Mouse (Mus musculus) neural tube, embryonic 13.5 days (tissue): ENCODE results near the gene Atmin. TPM values are rescaled to one million over a fixed set of nuclear protein-coding genes. Genes with fewer than 3 reads are reported as not detected.
A peak's percentile ranks its signal among the peaks of the same experiment; 100 is the strongest.

ENCODE experiments used
- ATAC-seq: fragments of 200-750 bp; cut with Nextera tagmentation; 2 replicates; pipeline ENCODE4 v1.8.0; 2017; ENCODE audit warnings: low read depth, mild to moderate bottlenecking, moderate TSS enrichment, moderate library complexity
- H3K27ac ChIP-seq: fragments of 300-500 bp; sonication (generic); replicated peaks from 2 replicates; pipeline ENCODE4 v1.5.1; 2015; ENCODE audit warnings: moderate library complexity, mild to moderate bottlenecking, inconsistent platforms
- H3K27me3 ChIP-seq: fragments of 300-500 bp; sonication (generic); 2 replicates; pipeline ENCODE4 v1.6.1; 2015; ENCODE audit warnings: mild to moderate bottlenecking, inconsistent platforms
- H3K36me3 ChIP-seq: fragments of 300-500 bp; sonication (generic); 2 replicates; pipeline ENCODE4 v1.6.1; 2015; ENCODE audit warnings: mild to moderate bottlenecking, inconsistent platforms
- H3K4me1 ChIP-seq: fragments of 300-500 bp; sonication (generic); replicated peaks from 2 replicates; pipeline ENCODE4 v1.6.1; 2015; ENCODE audit warnings: inconsistent platforms
- H3K4me2 ChIP-seq: fragments of 300-500 bp; sonication (generic); 2 replicates; pipeline ENCODE4 v1.6.1; 2015; ENCODE audit warnings: inconsistent platforms, mild to moderate bottlenecking, moderate library complexity
- H3K4me3 ChIP-seq: fragments of 300-500 bp; sonication (generic); 2 replicates; pipeline ENCODE4 v1.5.1; 2015; ENCODE audit warnings: mild to moderate bottlenecking, inconsistent platforms
- H3K9ac ChIP-seq: fragments of 300-500 bp; sonication (generic); 2 replicates; pipeline ENCODE4 v1.6.1; 2015; ENCODE audit warnings: moderate library complexity, mild to moderate bottlenecking, inconsistent platforms
- H3K9me3 ChIP-seq: fragments of 300-500 bp; sonication (generic); 2 replicates; pipeline ENCODE4 v1.6.1; 2016; ENCODE audit warnings: inconsistent platforms
- WGBS: fragments of 180-500 bp; shearing (Covaris S2); methylation state at CpG from one replicate; pipeline ENCODE4 v1.1.7; 2015; 5-methylcytosine and 5-hydroxymethylcytosine counted together
- polyA plus RNA-seq: library from polyadenylated mRNA; unstranded; fragments of >200 nt; fragmentation: Nextera tagmentation; extraction: Ambion mirVana; gene quantifications from 2 replicates; pipeline ENCODE4 v1.2.1, GENCODE M21; 2015

Atmin gene
- polyA plus RNA-seq, result 20.6 and 21.4 TPM in 2 replicates

DNA sequence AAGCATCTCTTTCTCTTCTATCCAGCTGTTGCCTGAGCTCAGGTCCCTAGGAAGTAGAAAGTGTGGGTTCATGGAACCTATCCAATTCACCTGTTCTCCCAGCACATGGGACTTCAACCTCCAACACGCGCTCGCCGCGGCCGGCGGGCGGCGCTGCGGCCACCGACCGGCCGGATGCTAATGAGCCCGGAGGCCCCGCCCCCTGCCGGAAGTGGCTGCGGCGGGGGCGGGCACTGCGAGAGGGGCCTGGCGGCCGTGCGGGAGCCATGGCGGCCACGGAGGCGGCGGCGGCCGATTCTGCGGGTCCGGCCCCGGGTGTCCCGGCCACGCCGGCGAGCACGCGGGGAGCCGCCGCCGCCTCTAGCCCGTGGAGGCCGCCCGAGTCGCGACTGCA is at the start of gene Atmin:
Atmin (plus strand) TSS at position 233 of the 394 bp plus-strand sequence.
- under 1% methylated on average over 46 of the region's 46 CpGs for WGBS
- peak within 1 kb of the TSS; percentile 96 for H3K4me3 ChIP-seq
- H3K27ac ChIP-seq, result peak within 1 kb of the TSS; percentile 68
- H3K4me1 ChIP-seq, result peaks cover 26% of the 10 kb centered on the region
- ATAC-seq, result peak; percentile 89
- no peaks in the 10 kb centered on the region for H3K36me3 ChIP-seq
- no peaks in the 10 kb centered on the region for H3K9me3 ChIP-seq
- H3K9ac ChIP-seq, result peak within 1 kb of the TSS; percentile 92
- H3K27me3 ChIP-seq, result no peaks in the 10 kb centered on the region
- H3K4me2 ChIP-seq, result peak within 1 kb of the TSS; percentile 96

DNA sequence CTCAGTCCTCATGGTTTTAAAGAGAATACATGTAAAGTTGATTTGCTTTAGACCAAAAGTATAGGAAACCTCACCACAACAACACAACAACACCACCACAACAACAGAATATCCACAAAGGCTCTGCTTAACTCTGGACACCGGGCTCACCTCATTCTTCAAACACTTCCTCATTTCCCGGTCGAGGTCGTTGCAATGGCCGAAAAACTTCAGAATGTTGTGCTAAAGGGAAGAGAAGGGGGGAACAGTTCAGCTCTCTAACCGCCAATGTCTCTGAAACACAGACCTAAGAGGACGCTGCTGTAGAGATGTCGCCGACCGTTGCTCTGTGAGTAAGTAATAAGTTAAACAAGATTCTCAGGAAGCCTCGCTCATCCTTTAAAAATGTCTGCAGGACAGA is 49.3 kb upstream of the Atmin start:
- Histone ChIP-seq H3K36me3 (peaks cover 18% of the 10 kb centered on the region), H3K27ac (no peak overlapping the region), H3K9me3 (peaks cover 3% of the 10 kb centered on the region; the same call in 1 of the 2 replicates), H3K4me1 (no peaks in the 10 kb centered on the region), H3K4me2 (no peak overlapping the region), H3K4me3 (no peak overlapping the region), H3K9ac (no peak overlapping the region), H3K27me3 (no peaks in the 10 kb centered on the region)
- WGBS, result 89% methylated on average over 11 of the region's 11 CpGs
- no peak for ATAC-seq

DNA sequence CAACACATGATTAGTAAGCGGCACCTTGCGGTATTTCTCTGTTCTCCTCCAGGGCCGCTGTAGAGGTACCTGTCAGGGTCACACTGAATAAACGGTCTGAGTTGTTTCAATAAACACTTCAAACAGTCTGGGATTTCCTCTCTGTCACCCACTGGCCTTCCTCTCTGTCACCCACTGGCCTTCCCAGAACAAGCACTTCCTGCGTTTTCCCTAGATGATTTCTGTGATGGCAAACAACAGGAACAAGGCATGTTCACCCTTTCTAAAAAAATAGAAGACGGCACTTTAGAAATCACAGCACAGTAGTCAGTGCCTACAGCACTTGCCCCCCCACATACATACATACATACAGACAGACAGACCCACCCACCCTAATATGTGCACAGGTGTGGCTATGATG is 47.7 kb upstream of the Atmin start:
- Histone ChIP-seq H3K4me2 (no peak overlapping the region), H3K4me3 (no peak overlapping the region), H3K9ac (no peak overlapping the region), H3K36me3 (peaks cover 10% of the 10 kb centered on the region), H3K9me3 (peaks cover 3% of the 10 kb centered on the region; the same call in 1 of the 2 replicates), H3K27ac (no peak overlapping the region), H3K4me1 (no peaks in the 10 kb centered on the region), H3K27me3 (no peaks in the 10 kb centered on the region)
- 89% methylated on average over 6 of the region's 6 CpGs for WGBS
- no peak for ATAC-seq

- Histone ChIP-seq H3K4me1 (no peaks in the 10 kb centered on the region), H3K27ac (no peak overlapping the region), H3K4me2 (no peak overlapping the region), H3K9me3 (no peaks in the 10 kb centered on the region), H3K4me3 (no peak overlapping the region), H3K36me3 (peaks cover 9% of the 10 kb centered on the region; the same call in 1 of the 2 replicates), H3K27me3 (no peaks in the 10 kb centered on the region), H3K9ac (no peak overlapping the region)
- 93% methylated on average over 4 of the region's 4 CpGs for WGBS
- ATAC-seq, result no peak
These were observed 38.5 kb upstream of the Atmin start for GRCm38 (mm10) chr8:116904736-116905135.

- H3K36me3 ChIP-seq, result peaks cover 14% of the 10 kb centered on the region
- no peak overlapping the region for H3K4me2 ChIP-seq
- H3K27me3 ChIP-seq, result no peaks in the 10 kb centered on the region
- H3K27ac ChIP-seq, result no peak overlapping the region
- H3K9me3 ChIP-seq, result no peaks in the 10 kb centered on the region
- ATAC-seq, result no peak
- no peaks in the 10 kb centered on the region for H3K4me1 ChIP-seq
- H3K9ac ChIP-seq, result no peak overlapping the region
- H3K4me3 ChIP-seq, result no peak overlapping the region
- WGBS, result 92% methylated on average over 4 of the region's 4 CpGs
These were observed 37.9 kb upstream of the Atmin start for GRCm38 (mm10) chr8:116905252-116905651.

DNA sequence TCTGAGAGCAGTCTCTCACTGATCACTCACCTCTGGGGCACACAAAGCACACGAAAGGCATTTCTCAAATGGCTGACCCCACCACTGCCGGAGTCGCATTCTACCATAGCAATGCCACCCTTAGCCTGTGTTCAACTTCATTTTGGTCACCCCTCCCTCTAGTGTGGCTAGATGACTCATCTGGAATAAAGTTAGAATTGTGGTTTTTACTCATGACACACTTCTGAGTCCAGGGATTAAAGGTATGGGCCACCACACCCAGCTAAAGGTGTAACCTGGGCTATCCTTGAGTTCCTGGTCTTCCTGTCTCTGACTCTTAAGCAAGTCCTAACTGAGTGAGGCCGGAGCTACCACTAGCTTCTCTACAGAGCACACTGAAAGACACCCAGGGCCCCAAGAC is 37.4 kb upstream of the Atmin start:
- Histone ChIP-seq H3K4me1 (no peaks in the 10 kb centered on the region), H3K27me3 (no peaks in the 10 kb centered on the region), H3K36me3 (peaks cover 18% of the 10 kb centered on the region), H3K4me2 (no peak overlapping the region), H3K9ac (no peak overlapping the region), H3K27ac (no peak overlapping the region), H3K9me3 (no peaks in the 10 kb centered on the region), H3K4me3 (no peak overlapping the region)
- no peak for ATAC-seq
- WGBS, result 93% methylated on average over 4 of the region's 4 CpGs

DNA sequence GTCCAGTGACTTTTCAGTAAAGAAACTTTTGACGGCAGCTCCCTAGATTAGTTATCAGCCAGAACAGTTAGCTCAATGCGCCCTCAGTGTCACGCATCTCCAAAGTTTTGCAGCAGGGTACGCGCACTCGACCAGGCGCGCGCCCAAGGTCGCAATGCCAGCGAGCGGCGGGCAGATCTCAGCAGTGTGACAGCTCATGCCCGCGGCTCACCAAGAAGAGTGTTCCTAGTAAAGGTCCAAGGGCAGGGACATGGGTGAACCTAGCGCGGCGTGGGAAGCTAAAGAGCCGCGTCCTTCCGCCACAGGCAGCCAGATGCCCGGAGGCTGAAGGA is 22.2 kb upstream of the Atmin start:
- Histone ChIP-seq H3K9me3 (no peaks in the 10 kb centered on the region), H3K27me3 (no peaks in the 10 kb centered on the region), H3K9ac (peak overlapping the region; percentile 78), H3K4me1 (peaks cover 21% of the 10 kb centered on the region), H3K4me2 (peak overlapping the region; percentile 83), H3K4me3 (peak overlapping the region; percentile 71), H3K27ac (peak overlapping the region; percentile 88), H3K36me3 (no peaks in the 10 kb centered on the region)
- ATAC-seq, result peak; percentile 75
- under 1% methylated on average over 22 of the region's 22 CpGs for WGBS

DNA sequence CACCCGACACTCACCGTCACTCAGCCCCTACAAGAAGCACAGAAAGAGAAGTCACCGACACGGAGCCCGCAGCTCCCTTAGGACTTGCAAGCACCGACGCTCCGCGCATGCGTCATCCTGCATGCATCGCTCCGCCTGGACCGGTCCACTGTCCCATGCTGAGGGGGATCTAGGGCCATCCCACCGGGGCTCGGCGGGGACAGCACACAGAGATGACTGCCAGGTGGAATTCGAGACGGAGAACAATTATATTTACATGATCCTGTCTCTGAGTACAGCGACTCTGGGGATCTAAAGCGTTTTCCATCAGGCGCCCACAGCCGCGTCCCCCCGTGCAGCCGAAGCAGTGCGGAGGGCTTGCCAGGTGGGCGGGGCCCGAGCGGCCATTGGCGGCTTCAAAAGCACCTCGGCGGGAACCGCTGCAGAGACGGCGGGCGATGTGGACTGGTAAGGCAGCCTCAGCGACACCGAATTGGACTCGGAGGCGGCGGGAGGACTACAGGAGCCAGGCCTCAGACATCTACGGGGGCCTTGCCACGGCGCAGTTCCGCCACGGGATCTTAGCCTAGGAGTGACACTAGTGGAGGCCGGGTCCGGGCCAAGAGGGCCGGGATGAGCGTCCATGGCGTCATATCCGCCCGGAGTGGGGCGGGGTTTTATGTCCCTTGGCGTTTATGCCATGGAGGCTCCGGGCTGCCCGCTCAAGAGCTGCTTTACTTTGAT is 21.7 kb upstream of the Atmin start, which contains the start of the genes Cmc2 and Cenpn:
Cmc2 (minus strand) TSS at position 119 of the 723 bp plus-strand sequence.
Cenpn (plus strand) TSS at position 394 of the 723 bp plus-strand sequence.
- H3K27me3 ChIP-seq, result no peaks in the 10 kb centered on the region
- peak within 1 kb of the TSS; percentile 83 for H3K4me2 ChIP-seq
- H3K27ac ChIP-seq, result peak within 1 kb of the TSS; percentile 88
- H3K4me1 ChIP-seq, result peaks cover 21% of the 10 kb centered on the region
- no peaks in the 10 kb centered on the region for H3K36me3 ChIP-seq
- no peaks in the 10 kb centered on the region for H3K9me3 ChIP-seq
- peak; percentile 96 for ATAC-seq
- WGBS, result under 1% methylated on average over 57 of the region's 57 CpGs
- H3K9ac ChIP-seq, result peak within 1 kb of the TSS; percentile 78
- H3K4me3 ChIP-seq, result peak within 1 kb of the TSS; percentile 71

DNA sequence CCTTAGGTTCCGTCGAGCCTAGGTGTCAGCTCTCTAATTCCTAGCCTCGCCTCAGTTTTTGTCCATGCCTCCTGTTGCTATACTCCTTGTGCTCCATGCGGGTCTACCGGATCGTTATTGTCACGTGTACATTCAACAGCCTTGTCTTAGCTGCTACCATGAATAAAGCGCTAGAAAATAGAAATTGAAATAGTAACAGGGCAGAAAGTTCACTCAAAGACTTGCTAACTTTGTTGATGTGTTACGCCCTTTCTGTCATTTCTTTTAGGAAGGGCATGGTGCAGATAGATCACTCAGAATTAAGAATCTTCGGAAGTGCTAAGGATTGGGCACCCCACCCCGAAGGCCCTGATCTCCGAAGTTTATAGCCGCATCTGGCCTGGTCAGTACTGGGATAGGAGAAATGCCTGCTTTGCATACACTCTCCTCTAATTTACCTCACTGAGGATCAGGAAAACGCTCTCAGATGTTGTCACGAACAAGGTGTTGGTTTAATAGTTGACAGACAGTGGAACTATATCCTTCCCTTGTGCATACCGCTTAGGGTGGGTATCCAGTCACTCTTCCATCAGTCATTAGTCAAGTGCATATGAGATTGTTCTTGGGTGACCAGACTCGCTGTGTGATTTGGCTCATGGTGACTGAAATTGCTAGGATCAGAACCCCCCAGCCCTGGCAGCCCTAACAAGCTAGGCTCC is 21.0 kb upstream of the Atmin start:
- peak overlapping the region; percentile 83 for H3K4me2 ChIP-seq
- H3K27ac ChIP-seq, result 0 out of 2 replicates have a peak overlapping the region, but pooled peaks have one; percentile 88

GRCm38 (mm10) chr8:116923526-116923925 is 19.7 kb upstream of the Atmin start:
- H3K27ac ChIP-seq, result no peak overlapping the region
- WGBS, result 92% methylated on average over 8 of the region's 8 CpGs
- no peak overlapping the region for H3K9ac ChIP-seq

More for the DNA sequence above, 21.0 kb upstream of the Atmin start:
- ATAC-seq, result peak; percentile 19; the same call in 1 of the 2 replicates
- no peaks in the 10 kb centered on the region for H3K27me3 ChIP-seq
- 32% methylated on average over 17 of the region's 17 CpGs for WGBS
- H3K4me3 ChIP-seq, result peak overlapping the region; percentile 71
- H3K9ac ChIP-seq, result peak overlapping the region; percentile 78
- 0 out of 2 replicates have a peak, but pooled peaks cover 2% of the 10 kb centered on the region for H3K36me3 ChIP-seq
- H3K9me3 ChIP-seq, result no peaks in the 10 kb centered on the region
- peaks cover 21% of the 10 kb centered on the region for H3K4me1 ChIP-seq

GRCm38 (mm10) chr8:116927880-116928279 is 15.3 kb upstream of the Atmin start:
- Histone ChIP-seq H3K9me3 (no peaks in the 10 kb centered on the region), H3K27me3 (no peaks in the 10 kb centered on the region), H3K36me3 (peaks cover 11% of the 10 kb centered on the region), H3K4me1 (no peaks in the 10 kb centered on the region), H3K4me2 (no peak overlapping the region), H3K27ac (no peak overlapping the region), H3K4me3 (no peak overlapping the region), H3K9ac (no peak overlapping the region)
- ATAC-seq, result no peak
- 84% methylated on average over 9 of the region's 9 CpGs for WGBS

More at GRCm38 (mm10) chr8:116923526-116923925, 19.7 kb upstream of the Atmin start:
- Histone ChIP-seq H3K4me1 (peaks cover 21% of the 10 kb centered on the region), H3K9me3 (no peaks in the 10 kb centered on the region), H3K4me3 (no peak overlapping the region), H3K4me2 (no peak overlapping the region), H3K27me3 (no peaks in the 10 kb centered on the region), H3K36me3 (peaks cover 8% of the 10 kb centered on the region; the same call in 1 of the 2 replicates)
- ATAC-seq, result no peak

GRCm38 (mm10) chr8:116928588-116928987 is 14.6 kb upstream of the Atmin start:
- no peak overlapping the region for H3K9ac ChIP-seq
- 94% methylated on average over 5 of the region's 5 CpGs for WGBS
- no peaks in the 10 kb centered on the region for H3K27me3 ChIP-seq

More at GRCm38 (mm10) chr8:116928588-116928987, 14.6 kb upstream of the Atmin start:
- no peak overlapping the region for H3K4me2 ChIP-seq
- no peak overlapping the region for H3K27ac ChIP-seq
- no peak for ATAC-seq
- no peaks in the 10 kb centered on the region for H3K4me1 ChIP-seq
- H3K36me3 ChIP-seq, result peaks cover 11% of the 10 kb centered on the region
- no peak overlapping the region for H3K4me3 ChIP-seq
- no peaks in the 10 kb centered on the region for H3K9me3 ChIP-seq
